Mouse (Mus musculus): ENCODE measurements around the gene Prss35.

The Prss35 gene

GRCm38 (mm10) chr9:86742959-86743911 is at the start of gene Prss35:
Prss35 (plus strand) TSS chr9:86743649.
- no peak for DNase-seq

- DNase-seq: no peak
Measured at GRCm38 (mm10) chr9:86693935-86694334, 49.5 kb upstream of the Prss35 start.

- DNase-seq: no peak
Measured at GRCm38 (mm10) chr9:86694644-86695043, 48.8 kb upstream of the Prss35 start.

- peak; percentile 5 to 38 for DNase-seq
Measured at GRCm38 (mm10) chr9:86695199-86695817, 48.1 kb upstream of the Prss35 start.

GRCm38 (mm10) chr9:86695818-86696261 is 47.6 kb upstream of the Prss35 start, which contains the start of gene Me1:
Me1 (minus strand) TSS chr9:86695953.
- DNase-seq: peak; percentile 22 to 34

GRCm38 (mm10) chr9:86701264-86701663 is 42.2 kb upstream of the Prss35 start:
- no peak for DNase-seq

GRCm38 (mm10) chr9:86701844-86702243 is 41.6 kb upstream of the Prss35 start:
- DNase-seq: no peak

GRCm38 (mm10) chr9:86707431-86707830 is 36.0 kb upstream of the Prss35 start:
- no peak for DNase-seq

- DNase-seq: no peak
Measured at GRCm38 (mm10) chr9:86708921-86709320, 34.5 kb upstream of the Prss35 start.

- DNase-seq: no peak
Measured at GRCm38 (mm10) chr9:86710091-86710634, 33.3 kb upstream of the Prss35 start.

GRCm38 (mm10) chr9:86712648-86713047 is 30.8 kb upstream of the Prss35 start:
- no peak for DNase-seq

GRCm38 (mm10) chr9:86714089-86714488 is 29.4 kb upstream of the Prss35 start:
- DNase-seq: no peak

GRCm38 (mm10) chr9:86716540-86716939 is 26.9 kb upstream of the Prss35 start:
- no peak for DNase-seq

- DNase-seq: no peak
Measured at GRCm38 (mm10) chr9:86717119-86717518, 26.3 kb upstream of the Prss35 start.

GRCm38 (mm10) chr9:86720227-86720626 is 23.2 kb upstream of the Prss35 start:
- no peak for DNase-seq

GRCm38 (mm10) chr9:86720794-86721193 is 22.7 kb upstream of the Prss35 start:
- DNase-seq: no peak

GRCm38 (mm10) chr9:86725066-86725465 is 18.4 kb upstream of the Prss35 start:
- DNase-seq: no peak

- no peak for DNase-seq
Measured at GRCm38 (mm10) chr9:86725604-86726380, 17.7 kb upstream of the Prss35 start.

- no peak for DNase-seq
Measured at GRCm38 (mm10) chr9:86726381-86726720, 17.1 kb upstream of the Prss35 start.

- DNase-seq: no peak
Measured at GRCm38 (mm10) chr9:86728214-86728814, 15.1 kb upstream of the Prss35 start.

GRCm38 (mm10) chr9:86729084-86729483 is 14.4 kb upstream of the Prss35 start:
- DNase-seq: no peak

- no peak for DNase-seq
Measured at GRCm38 (mm10) chr9:86729811-86730210, 13.6 kb upstream of the Prss35 start.

Measured in cerebellum, adult 18-20 months (tissue).